ENCODE assay signal across 10 mouse cellular contexts in the genomic region with DNA sequence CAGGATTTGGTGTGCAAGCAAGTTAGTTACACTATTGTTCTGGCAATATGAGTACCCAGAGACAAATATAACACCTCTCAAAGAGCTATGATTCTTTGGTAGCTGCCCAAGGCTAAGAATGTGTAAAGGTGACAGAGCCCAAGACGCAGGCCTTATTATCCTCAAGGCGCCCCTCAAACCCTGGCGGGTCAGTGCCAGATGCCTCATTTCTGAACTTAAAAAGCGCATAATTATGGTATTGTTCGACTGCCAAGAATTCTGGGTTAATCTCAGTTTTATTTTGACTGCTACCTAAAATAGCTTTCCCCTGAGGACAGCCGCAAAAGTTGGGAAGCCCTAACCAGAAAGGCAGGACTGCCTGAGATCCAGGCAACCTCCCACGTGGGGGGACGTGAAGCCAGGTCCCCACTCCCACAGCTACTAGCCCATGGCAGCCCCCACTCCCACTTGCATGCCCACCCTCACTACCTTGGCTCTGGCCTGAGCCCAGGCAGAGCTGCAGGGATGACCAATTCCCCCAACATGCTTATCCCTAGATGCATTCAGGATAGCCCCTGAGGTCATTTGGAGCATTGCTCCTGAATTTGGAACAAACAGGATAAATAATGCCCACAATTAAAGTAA.
A peak's percentile ranks its signal among the peaks of the same experiment; 100 is the strongest.
DNase-seq lines count a peak whose midpoint lies in the region; ATAC-seq and TF ChIP-seq lines count a peak whose summit lies in the region.
"Had no signal": no experiment of that assay in that cellular context is flagged by ENCODE, and none has a peak within 500 bp of the region (broad histone marks: within the 10 kb centered on the region; RNA-seq: fewer than 3 reads in every experiment).

No protein-coding gene starts in this region.

- H3K4me2 ChIP-seq in heart, embryonic 15.5 days: no peak overlapping the region
- H3K4me2 ChIP-seq in stomach, embryonic 15.5 days: no peak overlapping the region
- no peak overlapping the region for H3K4me2 ChIP-seq in stomach, postnatal 0 days (replicated peaks; ENCODE audit: low read depth)

- peaks cover 6% of the 10 kb centered on the region; the same call in 1 of the 2 replicates for H3K27me3 ChIP-seq in heart, embryonic 15.5 days
- no peaks in the 10 kb centered on the region for H3K27me3 ChIP-seq in stomach, embryonic 15.5 days (replicated peaks)
- H3K27me3 ChIP-seq in stomach, postnatal 0 days (ENCODE audit: control insufficient read depth, insufficient read depth, low read length): no peaks in the 10 kb centered on the region

- ATAC-seq in heart, embryonic 15.5 days (replicated peaks; ENCODE audit: insufficient number of reproducible peaks, insufficient read depth, low FRiP score, low read depth): no peak
- ATAC-seq in stomach, embryonic 15.5 days (ENCODE audit: insufficient read depth, low FRiP score, low read depth): no peak
- ATAC-seq in stomach, postnatal 0 days (ENCODE audit: low FRiP score, low TSS enrichment): no peak

- H3K27ac ChIP-seq in heart, embryonic 15.5 days: peak overlapping the region; percentile 61
- 0 out of 2 replicates have a peak overlapping the region, but pooled peaks have one; percentile 3 for H3K27ac ChIP-seq in stomach, embryonic 15.5 days
- no peak overlapping the region for H3K27ac ChIP-seq in stomach, postnatal 0 days (replicated peaks)

- no peak for TF ChIP-seq EP300 in stomach, postnatal 0 days (optimal IDR thresholded peaks at IDR 0.05)

- no peak for DNase-seq in heart, postnatal 36 days
- DNase-seq in stomach, postnatal 0 days (ENCODE audit: low spot score): no peak
- peak; percentile 42 for DNase-seq in fibroblast of lung, adult 2 months (ENCODE audit: low read depth)
- no peak for DNase-seq in kidney, adult 11 months
- DNase-seq in right cerebral cortex, postnatal 14 days: no peak
- DNase-seq: cerebellum, postnatal 25 days; gastrocnemius, postnatal 36 days; kidney, postnatal 25 days had no signal

- no peak overlapping the region for H3K9ac ChIP-seq in heart, embryonic 15.5 days
- no peak overlapping the region for H3K9ac ChIP-seq in stomach, embryonic 15.5 days
- H3K9ac ChIP-seq in stomach, postnatal 0 days (ENCODE audit: low read length): no peak overlapping the region

- H3K4me3 ChIP-seq in heart, embryonic 15.5 days: no peak overlapping the region
- no peak overlapping the region for H3K4me3 ChIP-seq in stomach, embryonic 15.5 days (replicated peaks)
- H3K4me3 ChIP-seq in stomach, postnatal 0 days (ENCODE audit: low read depth, low read length): no peak overlapping the region

- peaks cover 23% of the 10 kb centered on the region for H3K4me1 ChIP-seq in heart, embryonic 15.5 days (replicated peaks)
- H3K4me1 ChIP-seq in stomach, embryonic 15.5 days: peaks cover 6% of the 10 kb centered on the region; the same call in 1 of the 2 replicates
- no peaks in the 10 kb centered on the region for H3K4me1 ChIP-seq in stomach, postnatal 0 days (replicated peaks; ENCODE audit: control insufficient read depth, insufficient read depth)

- H3K9me3 ChIP-seq in heart, embryonic 15.5 days (replicated peaks): no peaks in the 10 kb centered on the region
- no peaks in the 10 kb centered on the region for H3K9me3 ChIP-seq in stomach, embryonic 15.5 days
- no peaks in the 10 kb centered on the region for H3K9me3 ChIP-seq in stomach, postnatal 0 days (ENCODE audit: control insufficient read depth, low read length)

- intact Hi-C loops in heart, postnatal 36 days (cut with DNase I): loop anchor here (5.0 kb wide), 1 partner anchor 40 kb away; no protein-coding TSS in a partner anchor

- WGBS in heart, embryonic 15.5 days: 38% methylated on average over 8 of the region's 8 CpGs
- 50% methylated on average over 8 of the region's 8 CpGs for WGBS in stomach, embryonic 15.5 days
- 49% methylated on average over 8 of the region's 8 CpGs for WGBS in stomach, postnatal 0 days

- H3K36me3 ChIP-seq in heart, embryonic 15.5 days: no peaks in the 10 kb centered on the region
- no peaks in the 10 kb centered on the region for H3K36me3 ChIP-seq in stomach, embryonic 15.5 days
- H3K36me3 ChIP-seq in stomach, postnatal 0 days (ENCODE audit: control insufficient read depth, insufficient read depth, low read length): no peaks in the 10 kb centered on the region

- TF ChIP-seq CTCF in stomach, postnatal 0 days (IDR thresholded peaks at IDR 0.05; ENCODE audit: low read depth): no peak
